Mouse (Mus musculus) adrenal gland, postnatal 10 days (tissue): ENCODE measurements at regions not wholly inside any gene's neighbourhood (a gene's known extent, or its start where the extent isn't known, plus 50 kb on each side); places are given as distances from the start of the nearest gene placed in this dataset.
A peak's percentile ranks its signal among the peaks of the same experiment; 100 is the strongest.

ENCODE experiments used
- DNase-seq: peaks from one replicate; pipeline ENCODE4 v3.0.0; 2021; ENCODE audit warnings: mixed read lengths

GRCm38 (mm10) chr3:134610244-134610643 lies 218.6 kb upstream of the Tacr3 start:
- no peak for DNase-seq

- no peak for DNase-seq
These were observed 217.1 kb upstream of the Tacr3 start for GRCm38 (mm10) chr3:134611516-134612297.

GRCm38 (mm10) chr3:134612298-134612616 lies 216.6 kb upstream of the Tacr3 start:
- DNase-seq, result no peak

GRCm38 (mm10) chr3:134629166-134630134 lies 199.4 kb upstream of the Tacr3 start:
- peak; percentile 51 for DNase-seq

GRCm38 (mm10) chr3:134630135-134630516 lies 198.7 kb upstream of the Tacr3 start:
- no peak for DNase-seq

GRCm38 (mm10) chr3:134648727-134649445 lies 179.9 kb upstream of the Tacr3 start:
- no peak for DNase-seq

GRCm38 (mm10) chr3:134654051-134654450 lies 174.8 kb upstream of the Tacr3 start:
- no peak for DNase-seq

- no peak for DNase-seq
These were observed 133.9 kb upstream of the Tacr3 start for GRCm38 (mm10) chr3:134694893-134695292.

- peak; percentile 12 for DNase-seq
These were observed 110.2 kb upstream of the Tacr3 start for GRCm38 (mm10) chr3:134718620-134719019.

GRCm38 (mm10) chr3:134735684-134736083 lies 93.1 kb upstream of the Tacr3 start:
- no peak for DNase-seq

- DNase-seq, result no peak
These were observed 67.7 kb upstream of the Tacr3 start for GRCm38 (mm10) chr3:134761108-134761507.

GRCm38 (mm10) chr3:134763264-134763936 lies 65.4 kb upstream of the Tacr3 start:
- no peak for DNase-seq
